Mouse (Mus musculus) CH12.LX (cell line): Measurements from ENCODE around the gene B4galt2.

Source experiments
- CHD1 ChIP-seq: IDR thresholded peaks from 2 replicates; pipeline ENCODE4 v1.6.1; 2012; ENCODE audit warnings: low read depth, low read length, improper control_type of control experiment, inconsistent platforms
- CTCF ChIP-seq, 2 experiments: IDR thresholded peaks in 1 of 2; conservative IDR thresholded peaks in 1 of 2; 2 replicates each; pipeline ENCODE4 v1.5.1; 2011 to 2012; ENCODE audit warnings: low read depth in 2 of 2, low read length in 2 of 2, improper control_type of control experiment in 1 of 2, inconsistent platforms in 1 of 2, mild to moderate bottlenecking in 1 of 2, moderate library complexity in 1 of 2
- IRF4 ChIP-seq: IDR thresholded peaks from 2 replicates; pipeline ENCODE4 v1.6.1; 2014; ENCODE audit warnings: low read depth, mild to moderate bottlenecking, inconsistent platforms, low read length, improper control_type of control experiment
- NRF1 ChIP-seq: IDR thresholded peaks from 2 replicates; pipeline ENCODE4 v1.6.1; 2014; ENCODE audit warnings: low read depth, mild to moderate bottlenecking, inconsistent platforms, low read length, improper control_type of control experiment, moderate library complexity
- POLR2A ChIP-seq: IDR thresholded peaks from 2 replicates; pipeline ENCODE4 v1.6.1; 2011; ENCODE audit warnings: low read depth, mild to moderate bottlenecking, improper control_type of control experiment, low read length
- POLR2AphosphoS2 ChIP-seq: IDR thresholded peaks from 2 replicates; pipeline ENCODE4 v1.6.1; 2011; ENCODE audit warnings: low read depth, low read length, improper control_type of control experiment
- RCOR1 ChIP-seq: conservative IDR thresholded peaks from 2 replicates; pipeline ENCODE4 v1.6.1; 2012; ENCODE audit warnings: low read depth, mild to moderate bottlenecking, inconsistent platforms, low read length, improper control_type of control experiment
- SMC3 ChIP-seq: IDR thresholded peaks from 2 replicates; pipeline ENCODE4 v1.6.1; 2011; ENCODE audit warnings: low read depth, low read length, improper control_type of control experiment
- ZC3H11A ChIP-seq: IDR thresholded peaks from 2 replicates; pipeline ENCODE4 v1.6.1; 2012; ENCODE audit warnings: low read depth, mild to moderate bottlenecking, inconsistent platforms, low read length, improper control_type of control experiment

DNA sequence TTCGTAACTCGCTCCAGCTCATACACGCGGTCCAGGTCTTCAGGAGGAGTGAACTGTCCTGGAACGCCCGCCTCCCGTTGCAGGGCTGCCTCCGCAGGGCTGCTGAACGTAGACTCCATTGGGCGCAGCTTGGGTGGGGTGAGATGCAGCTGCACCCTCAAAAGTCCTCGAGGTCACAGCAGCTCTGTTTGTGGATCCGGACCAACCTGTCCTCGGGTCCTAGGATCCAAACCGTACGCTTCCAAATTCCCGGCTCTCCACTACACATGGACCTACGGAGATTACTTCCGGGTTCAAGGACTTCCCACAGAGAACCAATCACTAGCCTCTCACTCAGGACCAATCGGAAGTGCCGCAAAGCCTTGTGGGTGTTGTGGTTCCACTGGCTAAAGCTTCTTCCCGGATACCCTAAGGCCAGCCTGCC is 8.5 kb upstream of the B4galt2 start, which contains the start of gene Dph2:
- TF ChIP-seq RCOR1: no peak
- TF ChIP-seq CTCF (conservative IDR thresholded peaks at IDR 0.05 in 1 of 2, IDR thresholded peaks at IDR 0.05 in 1 of 2; ENCODE audit: low read depth in 2 of 2, low read length in 2 of 2): no peak
- no peak for TF ChIP-seq ZC3H11A
- TF ChIP-seq POLR2A: peak; percentile 80
- no peak for TF ChIP-seq CHD1
- 0 out of 2 replicates have a peak, but pooled peaks have one; percentile 58 for TF ChIP-seq POLR2AphosphoS2
- 0 out of 2 replicates have a peak, but pooled peaks have one; percentile 16 for TF ChIP-seq IRF4
- TF ChIP-seq NRF1: no peak; the same call in 1 of the 2 replicates
- no peak for TF ChIP-seq SMC3
